Mouse (Mus musculus) urinary bladder, adult 2 months (tissue): ENCODE data around the gene Tcte2. TPM values are rescaled to one million over a fixed set of nuclear protein-coding genes. Genes with fewer than 3 reads are reported as not detected.

Experiments
- polyA plus RNA-seq: library from polyadenylated mRNA; depleted of rRNA; stranded (reverse); fragments of >200 nt; gene quantifications from 2 replicates; pipeline ENCODE4 v1.2.3, GENCODE M21; 2012; rRNA removed

Tcte2 gene
- polyA plus RNA-seq, 1 experiment = 4.4 TPM

Other genes starting within 250 kb of the Tcte2 start
- 42.2 and 55.3 TPM in 2 replicates for gene Afdn, start 1.3 kb downstream of the Tcte2 start, polyA plus RNA-seq
- gene Gm7168, start 186.5 kb upstream of the Tcte2 start, polyA plus RNA-seq = not detected in 2 replicates
- gene Gm7356, start 241.9 kb upstream of the Tcte2 start, polyA plus RNA-seq = not detected in 2 replicates